In genomic region chr11:75498126-75498525, GRCm38 (mm10) we compare ENCODE assay signal across 27 mouse cellular contexts. TPM values are rescaled to one million over a fixed set of nuclear protein-coding genes. Genes with fewer than 3 reads are reported as not detected.
DNase-seq lines count a peak whose midpoint lies in the region; ATAC-seq and TF ChIP-seq lines count a peak whose summit lies in the region.
"Had no signal": no experiment of that assay in that cellular context is flagged by ENCODE, and none has a peak within 500 bp of the region (broad histone marks: within the 10 kb centered on the region; RNA-seq: fewer than 3 reads in every experiment).

No protein-coding gene starts in this region.

- no peaks in the 10 kb centered on the region for H3K79me2 ChIP-seq in liver, adult 2 months (ENCODE audit: control insufficient read depth, insufficient read depth, low read length)

- DNase-seq in heart, adult 11 months = peak; percentile 96
- no peak for DNase-seq in heart, adult 8-10 months (ENCODE audit: low spot score)
- peak; percentile 95 for DNase-seq in liver, adult 2 months (ENCODE audit: extremely low read depth, low read depth, low spot score)
- DNase-seq in liver = no peak
- DNase-seq in heart, postnatal 4 days = peak; percentile 43
- DNase-seq: cerebellum, adult 11-12 months; cerebellum, postnatal 10 days; kidney, adult 9 months; kidney, postnatal 14 days; lung, postnatal 4 days; retina, postnatal 1 day; right cerebral cortex, postnatal 4 days; thymus, postnatal 25 days had no signal

- 6% methylated on average over 1 of the region's 1 CpGs for WGBS in liver, adult 2 months
- 87% methylated on average over 1 of the region's 1 CpGs for WGBS in forebrain, embryonic 12.5 days

- H3K27ac ChIP-seq in liver, adult 2 months (replicated peaks; ENCODE audit: insufficient read depth, low read depth, low read length) = peak overlapping the region; percentile 67
- H3K27ac ChIP-seq in forebrain, embryonic 12.5 days = no peak overlapping the region
- H3K27ac ChIP-seq: forebrain, embryonic 10.5 days; hindbrain, postnatal 0 days; layer of hippocampus, adult 2 months; liver, embryonic 14.5 days; lung, embryonic 15.5 days; midbrain, embryonic 10.5 days; neural tube, embryonic 13.5 days; stomach, embryonic 15.5 days had no signal

- H3K9ac ChIP-seq in liver, adult 2 months (ENCODE audit: low read depth, low read length) = no peak overlapping the region
- no peak overlapping the region for H3K9ac ChIP-seq in forebrain, embryonic 12.5 days
- H3K9ac ChIP-seq: liver, embryonic 14.5 days; lung, embryonic 15.5 days; neural tube, embryonic 13.5 days; stomach, embryonic 15.5 days had no signal

- H3K27me3 ChIP-seq in liver, adult 2 months (ENCODE audit: control insufficient read depth, insufficient read depth, low read length) = no peaks in the 10 kb centered on the region
- H3K27me3 ChIP-seq in forebrain, embryonic 12.5 days = no peaks in the 10 kb centered on the region
- H3K27me3 ChIP-seq: lung, embryonic 15.5 days; neural tube, embryonic 13.5 days; stomach, embryonic 15.5 days had no signal

- no peak for TF ChIP-seq CTCF in liver, adult 2 months (IDR thresholded peaks at IDR 0.05; ENCODE audit: low read depth, low read length)

- H3K4me3 ChIP-seq in liver, adult 2 months (ENCODE audit: insufficient read depth, low read depth, low read length) = no peak overlapping the region
- no peak overlapping the region for H3K4me3 ChIP-seq in forebrain, embryonic 12.5 days (replicated peaks)
- H3K4me3 ChIP-seq: forebrain, embryonic 10.5 days; layer of hippocampus, adult 2 months; lung, embryonic 15.5 days; midbrain, embryonic 10.5 days; myocyte; neural tube, embryonic 13.5 days; stomach, embryonic 15.5 days had no signal

- no peaks in the 10 kb centered on the region for H3K9me3 ChIP-seq in forebrain, embryonic 12.5 days
- H3K9me3 ChIP-seq: forebrain, embryonic 10.5 days; lung, embryonic 15.5 days; midbrain, embryonic 10.5 days; neural tube, embryonic 13.5 days; stomach, embryonic 15.5 days had no signal

- ATAC-seq in megakaryocyte, adult 5-6 weeks (ENCODE audit: poor library complexity, severe bottlenecking) = no peak
- no peak for ATAC-seq in forebrain, embryonic 12.5 days (ENCODE audit: low FRiP score)
- ATAC-seq: hindbrain, postnatal 0 days; intestine, embryonic 16.5 days; midbrain, embryonic 16.5 days had no signal

- no peak overlapping the region for H3K4me2 ChIP-seq in forebrain, embryonic 12.5 days
- H3K4me2 ChIP-seq: lung, embryonic 15.5 days; neural tube, embryonic 13.5 days; stomach, embryonic 15.5 days had no signal

- H3K4me1 ChIP-seq in liver, adult 2 months (ENCODE audit: control insufficient read depth, insufficient read depth, low read length) = peaks cover 40% of the 10 kb centered on the region
- no peaks in the 10 kb centered on the region for H3K4me1 ChIP-seq in forebrain, embryonic 12.5 days
- H3K4me1 ChIP-seq: forebrain, embryonic 10.5 days; lung, embryonic 15.5 days; midbrain, embryonic 10.5 days; neural tube, embryonic 13.5 days had no signal

- H3K36me3 ChIP-seq in liver, adult 2 months (ENCODE audit: control insufficient read depth, insufficient read depth, low read length) = peaks cover 72% of the 10 kb centered on the region
- peaks cover 99% of the 10 kb centered on the region for H3K36me3 ChIP-seq in forebrain, embryonic 12.5 days (replicated peaks)

- TF ChIP-seq POLR2A in liver, adult 2 months (IDR thresholded peaks at IDR 0.05; ENCODE audit: extremely low read depth, insufficient read depth, low read length) = no peak

RNA-seq across cellular contexts. Expression of gene Prpf8, which starts 11.5 kb away (rescaled TPM):
- total RNA-seq in heart, adult 8-10 months (2022) = 10 to 100 TPM; 92.4 to 99.5 (median 94.6) TPM
- 72.8 and 102 TPM in 2 replicates for total RNA-seq in liver, adult 2 months (2014; rRNA removed)
- polyA plus RNA-seq in liver, adult 2 months (2012; rRNA removed) = 59.4 and 63.3 TPM in 2 replicates
- 100 to 1,000 TPM; 113 to 115 TPM for total RNA-seq in heart, postnatal 4 days (2021)
- 91.3 and 102 TPM in 2 replicates for total RNA-seq in megakaryocyte, adult 5-6 weeks (2015)
- 69.3 and 90.7 TPM in 2 replicates for total RNA-seq in megakaryocyte, adult 5-6 weeks (2017)
- polyA plus RNA-seq in forebrain, embryonic 12.5 days (2016; fragmentation: Nextera tagmentation; extraction: Ambion mirVana) = 87.9 and 92.6 TPM in 2 replicates

RNA-seq across cellular contexts. Expression of gene Rilp, which starts 11.8 kb away (rescaled TPM):
- 10 to 100 TPM; 47.8 to 61.5 (median 56.2) TPM for total RNA-seq in heart, adult 8-10 months (2022)
- total RNA-seq in liver, adult 2 months (2014; rRNA removed) = 23.0 and 27.9 TPM in 2 replicates
- 29.8 and 32.6 TPM in 2 replicates for polyA plus RNA-seq in liver, adult 2 months (2012; rRNA removed)
- 10 to 100 TPM; 24.5 to 24.7 TPM for total RNA-seq in heart, postnatal 4 days (2021)
- total RNA-seq in megakaryocyte, adult 5-6 weeks (2015) = 0.98 and 1.2 TPM in 2 replicates
- total RNA-seq in megakaryocyte, adult 5-6 weeks (2017) = 0.55 and 1.8 TPM in 2 replicates
- 0.22 and 0.34 TPM in 2 replicates for polyA plus RNA-seq in forebrain, embryonic 12.5 days (2016; fragmentation: Nextera tagmentation; extraction: Ambion mirVana)
- total RNA-seq: granulocyte monocyte progenitor cell, adult 5-6 weeks had no signal

RNA-seq across cellular contexts. Expression of gene Scarf1, which starts 15.2 kb away (rescaled TPM):
- 1 to 10 TPM; 6.3 to 8.5 (median 7.4) TPM for total RNA-seq in heart, adult 8-10 months (2022)
- 5.8 and 7.5 TPM in 2 replicates for total RNA-seq in liver, adult 2 months (2014; rRNA removed)
- polyA plus RNA-seq in liver, adult 2 months (2012; rRNA removed) = 10.3 and 16.9 TPM in 2 replicates
- total RNA-seq in heart, postnatal 4 days (2021) = 10 to 100 TPM; 14.5 to 15.0 TPM
- 0.41 and 1.1 TPM in 2 replicates for total RNA-seq in megakaryocyte, adult 5-6 weeks (2015)
- 0.66 and 0.85 TPM in 2 replicates for total RNA-seq in megakaryocyte, adult 5-6 weeks (2017)
- polyA plus RNA-seq in forebrain, embryonic 12.5 days (2016; fragmentation: Nextera tagmentation; extraction: Ambion mirVana) = 3.0 and 3.9 TPM in 2 replicates

RNA-seq across cellular contexts. Expression of gene Slc43a2, which starts 33.4 kb away (rescaled TPM):
- 10 to 100 TPM; 13.2 to 22.8 (median 20.1) TPM for total RNA-seq in heart, adult 8-10 months (2022)
- total RNA-seq in liver, adult 2 months (2014; rRNA removed) = 4.1 and 8.9 TPM in 2 replicates
- 5.2 and 8.0 TPM in 2 replicates for polyA plus RNA-seq in liver, adult 2 months (2012; rRNA removed)
- total RNA-seq in heart, postnatal 4 days (2021) = 10 to 100 TPM in 1 of 2 experiments, 1 to 10 TPM in 1; 8.9 to 10.5 TPM
- 30.6 and 32.3 TPM in 2 replicates for total RNA-seq in megakaryocyte, adult 5-6 weeks (2015)
- 32.2 and 33.5 TPM in 2 replicates for total RNA-seq in megakaryocyte, adult 5-6 weeks (2017)
- 11.4 TPM in 2 replicates for polyA plus RNA-seq in forebrain, embryonic 12.5 days (2016; fragmentation: Nextera tagmentation; extraction: Ambion mirVana)

RNA-seq across cellular contexts. Expression of gene Tlcd2, which starts 36.6 kb away (rescaled TPM):
- 1 to 10 TPM; 2.8 to 5.1 (median 4.0) TPM for total RNA-seq in heart, adult 8-10 months (2022)
- 121 and 238 TPM in 2 replicates for total RNA-seq in liver, adult 2 months (2014; rRNA removed)
- 237 and 265 TPM in 2 replicates for polyA plus RNA-seq in liver, adult 2 months (2012; rRNA removed)
- total RNA-seq in heart, postnatal 4 days (2021) = 1 to 10 TPM; 6.1 to 6.7 TPM
- 3.1 and 7.8 TPM in 2 replicates for total RNA-seq in megakaryocyte, adult 5-6 weeks (2015)
- 4.6 and 5.4 TPM in 2 replicates for total RNA-seq in megakaryocyte, adult 5-6 weeks (2017)
- 4.9 and 7.1 TPM in 2 replicates for polyA plus RNA-seq in forebrain, embryonic 12.5 days (2016; fragmentation: Nextera tagmentation; extraction: Ambion mirVana)

Comparison
In these comparisons a context has a peak if more than half of its experiments do, and no peak if none do; other contexts are left out.
1. DNase-seq: peak in heart, adult 11 months (single experiment), liver, adult 2 months (single experiment) and heart, postnatal 4 days (single experiment); none in heart, adult 8-10 months (single experiment) and liver (single experiment).